Mouse (Mus musculus): Measurements from ENCODE around the gene Eif5a2. TPM values are rescaled to one million over a fixed set of nuclear protein-coding genes. Genes with fewer than 3 reads are reported as not detected.

The Eif5a2 gene
- polyA plus RNA-seq, 1 experiment: 0.48 TPM

DNA sequence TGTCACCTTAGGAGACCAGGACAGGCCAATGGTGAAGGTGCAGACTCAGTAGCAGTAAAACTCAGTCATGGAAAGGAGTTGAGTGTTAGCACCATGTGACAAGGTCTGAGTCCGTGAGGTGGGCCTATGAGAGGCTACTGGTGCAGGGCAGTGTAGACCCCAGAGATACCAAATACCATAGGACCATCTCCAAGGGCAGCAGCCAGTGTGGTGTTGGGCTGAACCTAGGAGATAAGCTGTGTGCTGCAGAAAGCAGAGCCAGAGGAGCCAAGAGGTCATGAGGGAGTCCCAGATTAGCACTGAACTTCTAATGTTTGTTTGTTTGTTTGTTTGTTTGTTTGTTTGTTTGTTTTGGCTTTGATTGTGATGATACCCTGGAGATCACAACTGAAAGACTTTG is 4.6 kb upstream of the Eif5a2 start:
- H3K36me3 ChIP-seq (ENCODE audit: control insufficient read depth, insufficient read depth): no peaks in the 10 kb centered on the region
- no peaks in the 10 kb centered on the region for H3K27me3 ChIP-seq (ENCODE audit: control insufficient read depth, insufficient read depth, insufficient read length)
- H3K79me2 ChIP-seq (ENCODE audit: control insufficient read depth, insufficient read depth): no peaks in the 10 kb centered on the region
- H3ac ChIP-seq (ENCODE audit: control insufficient read depth, insufficient read length): no peak overlapping the region
- H3K4me2 ChIP-seq (ENCODE audit: low read depth): no peak overlapping the region
- no peak overlapping the region for H3K4me3 ChIP-seq
- no peak for TF ChIP-seq USF1 (IDR thresholded peaks at IDR 0.05; ENCODE audit: low read depth)
- no peak for TF ChIP-seq E2F4 (IDR thresholded peaks at IDR 0.05; ENCODE audit: insufficient read depth)
- TF ChIP-seq TCF3 (IDR thresholded peaks at IDR 0.05; ENCODE audit: insufficient read length, low read depth): no peak
- no peak for TF ChIP-seq MYOD1 (IDR thresholded peaks at IDR 0.05; ENCODE audit: control insufficient read depth in 1 of 3, insufficient read length in 2 of 3, low read depth in 2 of 3)
- TF ChIP-seq MYOG (IDR thresholded peaks at IDR 0.05; ENCODE audit: control insufficient read depth in 1 of 3, insufficient read depth in 1 of 3, insufficient read length in 2 of 3, low read depth in 2 of 3): no peak
- no peak for TF ChIP-seq SRF (IDR thresholded peaks at IDR 0.05; ENCODE audit: control insufficient read depth, insufficient read length, low read depth)
- TF ChIP-seq MAX (IDR thresholded peaks at IDR 0.05; ENCODE audit: low read depth): no peak
- TF ChIP-seq REST (IDR thresholded peaks at IDR 0.05; ENCODE audit: insufficient read depth, insufficient read length): no peak
- no peak for TF ChIP-seq CEBPB (IDR thresholded peaks at IDR 0.05; ENCODE audit: insufficient read depth, poor library complexity, severe bottlenecking)
- TF ChIP-seq POLR2A (IDR thresholded peaks at IDR 0.05; ENCODE audit: insufficient read length, low read depth): no peak
- TF ChIP-seq TCF12 (IDR thresholded peaks at IDR 0.05; ENCODE audit: insufficient read depth, poor library complexity, severe bottlenecking): no peak
- TF ChIP-seq POLR2AphosphoS2 (IDR thresholded peaks at IDR 0.05; ENCODE audit: insufficient read length, low read depth): no peak

DNA sequence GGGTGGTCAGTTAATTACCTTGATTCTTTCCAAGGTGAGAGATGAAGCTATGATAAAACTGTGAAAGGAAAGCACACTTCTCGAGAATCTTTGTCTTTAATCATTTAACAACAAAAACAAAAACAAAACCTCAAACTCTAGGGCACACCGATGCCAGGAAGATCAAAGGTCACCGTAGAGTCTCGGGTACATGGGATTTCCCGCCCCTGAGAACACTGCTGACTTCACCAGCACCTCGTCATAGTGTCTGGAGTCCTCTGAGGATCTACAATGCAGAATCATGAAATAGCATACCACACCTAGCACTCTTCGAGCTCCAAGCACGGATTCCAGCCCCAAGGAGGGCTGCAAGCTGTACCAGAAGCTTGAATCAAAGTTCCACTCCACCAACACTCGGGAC is 565 bp upstream of the Eif5a2 start:
- H3K4me3 ChIP-seq: no peak overlapping the region
- H3K27me3 ChIP-seq (ENCODE audit: control insufficient read depth, insufficient read depth, insufficient read length): no peaks in the 10 kb centered on the region
- TF ChIP-seq CEBPB (IDR thresholded peaks at IDR 0.05; ENCODE audit: insufficient read depth, poor library complexity, severe bottlenecking) (no peak), POLR2A (IDR thresholded peaks at IDR 0.05; ENCODE audit: insufficient read length, low read depth) (no peak), MAX (IDR thresholded peaks at IDR 0.05; ENCODE audit: low read depth) (no peak), TCF3 (IDR thresholded peaks at IDR 0.05; ENCODE audit: insufficient read length, low read depth) (no peak), SRF (IDR thresholded peaks at IDR 0.05; ENCODE audit: control insufficient read depth, insufficient read length, low read depth) (no peak), MYOG (IDR thresholded peaks at IDR 0.05; ENCODE audit: control insufficient read depth in 1 of 3, insufficient read depth in 1 of 3, insufficient read length in 2 of 3, low read depth in 2 of 3) (no peak), USF1 (IDR thresholded peaks at IDR 0.05; ENCODE audit: low read depth) (no peak), POLR2AphosphoS2 (IDR thresholded peaks at IDR 0.05; ENCODE audit: insufficient read length, low read depth) (no peak), MYOD1 (IDR thresholded peaks at IDR 0.05; ENCODE audit: control insufficient read depth in 1 of 3, insufficient read length in 2 of 3, low read depth in 2 of 3) (no peak), REST (IDR thresholded peaks at IDR 0.05; ENCODE audit: insufficient read depth, insufficient read length) (no peak), E2F4 (IDR thresholded peaks at IDR 0.05; ENCODE audit: insufficient read depth) (no peak), TCF12 (IDR thresholded peaks at IDR 0.05; ENCODE audit: insufficient read depth, poor library complexity, severe bottlenecking) (no peak)
- H3K79me2 ChIP-seq (ENCODE audit: control insufficient read depth, insufficient read depth): no peaks in the 10 kb centered on the region
- peak overlapping the region; percentile 58 for H3K4me2 ChIP-seq (ENCODE audit: low read depth)
- no peak overlapping the region for H3ac ChIP-seq (ENCODE audit: control insufficient read depth, insufficient read length)
- H3K36me3 ChIP-seq (ENCODE audit: control insufficient read depth, insufficient read depth): no peaks in the 10 kb centered on the region

DNA sequence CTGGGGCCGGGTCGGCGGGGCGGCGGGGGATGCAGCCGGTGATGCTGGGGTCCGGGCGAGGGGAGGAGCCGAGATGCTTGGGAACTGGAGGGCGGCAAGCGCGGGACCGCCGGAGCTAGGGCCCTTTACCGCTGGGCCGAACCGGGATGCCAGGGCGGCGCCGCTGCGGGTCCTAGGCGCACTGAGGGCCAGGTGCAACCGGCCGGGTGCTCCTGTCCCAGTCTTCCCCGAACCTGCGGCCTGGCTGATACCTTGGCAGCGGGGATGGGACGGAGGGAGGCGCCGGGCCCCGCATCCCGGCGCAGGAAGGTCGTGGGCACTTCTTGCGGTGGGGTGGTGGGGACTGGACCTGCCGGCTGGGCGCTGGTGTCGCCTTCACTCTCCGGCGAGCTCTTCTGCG is 346 bp downstream of the Eif5a2 start:
- no peaks in the 10 kb centered on the region for H3K36me3 ChIP-seq (ENCODE audit: control insufficient read depth, insufficient read depth)
- TF ChIP-seq MYOG (IDR thresholded peaks at IDR 0.05; ENCODE audit: control insufficient read depth in 1 of 3, insufficient read depth in 1 of 3, insufficient read length in 2 of 3, low read depth in 2 of 3) (no peak), POLR2A (IDR thresholded peaks at IDR 0.05; ENCODE audit: insufficient read length, low read depth) (no peak)

DNA sequence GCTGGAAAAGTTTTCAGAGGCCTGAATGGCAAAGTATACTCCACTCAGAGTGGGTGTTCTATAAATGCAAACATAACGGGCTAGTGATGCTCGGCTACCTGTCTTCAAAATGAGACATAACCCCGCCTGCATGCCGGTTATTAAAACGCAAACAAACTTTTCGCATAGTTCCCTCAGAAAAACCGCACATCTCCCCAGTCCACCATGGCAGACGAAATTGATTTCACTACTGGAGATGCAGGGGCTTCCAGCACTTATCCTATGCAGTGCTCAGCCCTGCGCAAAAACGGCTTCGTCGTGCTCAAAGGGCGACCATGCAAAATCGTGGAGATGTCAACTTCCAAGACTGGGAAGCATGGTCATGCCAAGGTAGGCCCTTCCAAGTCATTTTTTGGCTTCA is 772 bp downstream of the Eif5a2 start:
- Histone ChIP-seq H3K79me2 (ENCODE audit: control insufficient read depth, insufficient read depth) (no peaks in the 10 kb centered on the region), H3K36me3 (ENCODE audit: control insufficient read depth, insufficient read depth) (no peaks in the 10 kb centered on the region), H3K27me3 (ENCODE audit: control insufficient read depth, insufficient read depth, insufficient read length) (no peaks in the 10 kb centered on the region), H3K4me2 (ENCODE audit: low read depth) (peak overlapping the region; percentile 66), H3ac (ENCODE audit: control insufficient read depth, insufficient read length) (peak overlapping the region; percentile 61), H3K4me3 (no peak overlapping the region)
- TF ChIP-seq MYOG (IDR thresholded peaks at IDR 0.05; ENCODE audit: control insufficient read depth in 1 of 3, insufficient read depth in 1 of 3, insufficient read length in 2 of 3, low read depth in 2 of 3) (no peak), MYOD1 (IDR thresholded peaks at IDR 0.05; ENCODE audit: control insufficient read depth in 1 of 3, insufficient read length in 2 of 3, low read depth in 2 of 3) (no peak), POLR2A (IDR thresholded peaks at IDR 0.05; ENCODE audit: insufficient read length, low read depth) (no peak), SRF (IDR thresholded peaks at IDR 0.05; ENCODE audit: control insufficient read depth, insufficient read length, low read depth) (no peak), MAX (IDR thresholded peaks at IDR 0.05; ENCODE audit: low read depth) (no peak), CEBPB (IDR thresholded peaks at IDR 0.05; ENCODE audit: insufficient read depth, poor library complexity, severe bottlenecking) (no peak), REST (IDR thresholded peaks at IDR 0.05; ENCODE audit: insufficient read depth, insufficient read length) (no peak), E2F4 (IDR thresholded peaks at IDR 0.05; ENCODE audit: insufficient read depth) (no peak), USF1 (IDR thresholded peaks at IDR 0.05; ENCODE audit: low read depth) (no peak), POLR2AphosphoS2 (IDR thresholded peaks at IDR 0.05; ENCODE audit: insufficient read length, low read depth) (no peak), TCF3 (IDR thresholded peaks at IDR 0.05; ENCODE audit: insufficient read length, low read depth) (no peak), TCF12 (IDR thresholded peaks at IDR 0.05; ENCODE audit: insufficient read depth, poor library complexity, severe bottlenecking) (no peak)

More for the DNA sequence above, 346 bp downstream of the Eif5a2 start:
- peak overlapping the region; percentile 66 for H3K4me2 ChIP-seq (ENCODE audit: low read depth)
- peak overlapping the region; percentile 61 for H3ac ChIP-seq (ENCODE audit: control insufficient read depth, insufficient read length)
- H3K4me3 ChIP-seq: no peak overlapping the region
- H3K27me3 ChIP-seq (ENCODE audit: control insufficient read depth, insufficient read depth, insufficient read length): no peaks in the 10 kb centered on the region
- H3K79me2 ChIP-seq (ENCODE audit: control insufficient read depth, insufficient read depth): no peaks in the 10 kb centered on the region

DNA sequence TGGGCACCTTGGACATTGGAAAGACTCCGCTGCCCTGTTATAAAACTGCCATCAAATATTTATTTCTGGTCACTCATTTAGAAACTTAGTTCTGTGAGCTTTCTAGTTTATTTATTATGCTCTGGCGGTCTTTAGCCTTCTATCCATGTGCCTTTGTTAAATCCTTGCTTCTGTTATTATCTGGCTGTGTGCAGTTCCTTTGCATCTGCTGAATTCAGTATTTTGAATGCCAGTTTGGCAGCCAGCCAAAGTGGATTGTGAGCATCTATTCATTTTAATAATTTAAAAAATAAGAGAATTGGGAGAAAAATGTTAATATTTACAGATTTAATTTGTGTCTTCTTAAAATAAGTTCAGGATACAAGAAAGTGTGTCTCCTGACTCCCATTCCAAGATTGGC is 3.1 kb downstream of the Eif5a2 start:
- H3K4me2 ChIP-seq (ENCODE audit: low read depth): no peak overlapping the region
- H3ac ChIP-seq (ENCODE audit: control insufficient read depth, insufficient read length): no peak overlapping the region
- no peaks in the 10 kb centered on the region for H3K79me2 ChIP-seq (ENCODE audit: control insufficient read depth, insufficient read depth)
- no peak overlapping the region for H3K4me3 ChIP-seq
- H3K36me3 ChIP-seq (ENCODE audit: control insufficient read depth, insufficient read depth): no peaks in the 10 kb centered on the region
- TF ChIP-seq SRF (IDR thresholded peaks at IDR 0.05; ENCODE audit: control insufficient read depth, insufficient read length, low read depth): no peak
- TF ChIP-seq TCF3 (IDR thresholded peaks at IDR 0.05; ENCODE audit: insufficient read length, low read depth): no peak
- TF ChIP-seq REST (IDR thresholded peaks at IDR 0.05; ENCODE audit: insufficient read depth, insufficient read length): no peak
- no peak for TF ChIP-seq E2F4 (IDR thresholded peaks at IDR 0.05; ENCODE audit: insufficient read depth)
- no peak for TF ChIP-seq TCF12 (IDR thresholded peaks at IDR 0.05; ENCODE audit: insufficient read depth, poor library complexity, severe bottlenecking)
- no peak for TF ChIP-seq MYOG (IDR thresholded peaks at IDR 0.05; ENCODE audit: control insufficient read depth in 1 of 3, insufficient read depth in 1 of 3, insufficient read length in 2 of 3, low read depth in 2 of 3)
- no peak for TF ChIP-seq CEBPB (IDR thresholded peaks at IDR 0.05; ENCODE audit: insufficient read depth, poor library complexity, severe bottlenecking)
- no peak for TF ChIP-seq POLR2AphosphoS2 (IDR thresholded peaks at IDR 0.05; ENCODE audit: insufficient read length, low read depth)
- TF ChIP-seq MYOD1 (IDR thresholded peaks at IDR 0.05; ENCODE audit: control insufficient read depth in 1 of 3, insufficient read length in 2 of 3, low read depth in 2 of 3): no peak
- no peak for TF ChIP-seq MAX (IDR thresholded peaks at IDR 0.05; ENCODE audit: low read depth)
- TF ChIP-seq POLR2A (IDR thresholded peaks at IDR 0.05; ENCODE audit: insufficient read length, low read depth): no peak
- no peak for TF ChIP-seq USF1 (IDR thresholded peaks at IDR 0.05; ENCODE audit: low read depth)
- no peaks in the 10 kb centered on the region for H3K27me3 ChIP-seq (ENCODE audit: control insufficient read depth, insufficient read depth, insufficient read length)

Measured in myocyte (in vitro differentiated cells).